Mouse (Mus musculus) urinary bladder, postnatal 25 days (tissue): Measurements from ENCODE around the gene Efna5.

Experiments
- DNase-seq: peaks from one replicate; pipeline ENCODE4 v3.0.0; 2022; ENCODE audit warnings: low spot score

Efna5 gene

GRCm38 (mm10) chr17:62881176-62881790 is at the start of gene Efna5:
Gene Efna5, minus strand, starts transcription at chr17:62881317.
- DNase-seq, result no peak

DNA sequence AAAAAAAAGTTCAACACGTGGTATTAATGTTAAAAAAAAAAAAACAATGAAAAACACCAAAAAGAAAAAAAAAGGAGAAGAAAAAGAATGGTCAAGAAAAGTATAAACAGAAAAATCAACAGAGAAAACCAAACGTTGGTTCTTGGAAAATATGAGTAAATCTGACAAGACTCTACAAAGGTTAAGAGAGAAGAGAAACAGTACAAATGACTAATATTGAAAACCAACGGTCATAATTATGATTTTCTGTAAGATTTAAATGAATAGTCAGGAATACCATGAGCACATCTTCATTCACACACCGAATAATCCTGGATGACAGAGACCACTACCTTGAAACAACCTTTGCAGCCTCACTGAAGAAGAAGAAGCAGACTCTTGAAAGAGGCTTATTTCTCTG is 34.2 kb upstream of the Efna5 start:
- DNase-seq, result no peak

GRCm38 (mm10) chr17:62905692-62906445 is 24.8 kb upstream of the Efna5 start:
- DNase-seq, result no peak

- DNase-seq, result no peak
These were observed 17.9 kb upstream of the Efna5 start for GRCm38 (mm10) chr17:62899066-62899465.

DNA sequence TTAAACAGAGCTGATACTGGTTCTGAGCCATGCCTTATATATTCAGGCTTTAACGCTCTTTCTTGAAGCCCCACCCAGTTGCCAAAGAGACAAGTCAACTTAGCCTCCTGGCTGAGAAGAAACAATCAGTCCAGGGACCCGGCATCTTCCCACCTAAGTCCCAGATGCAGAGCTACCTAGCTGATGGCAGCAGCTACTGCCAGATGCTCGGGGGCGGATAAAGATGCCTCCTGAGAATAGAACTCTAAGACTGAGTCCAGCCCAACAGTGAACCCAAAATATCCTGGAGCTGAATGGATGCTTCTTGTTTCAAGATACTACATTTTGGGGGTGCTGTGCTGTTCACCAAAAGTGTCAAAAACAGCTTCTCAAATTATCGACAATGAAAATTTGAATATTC is 8.9 kb upstream of the Efna5 start:
- no peak for DNase-seq

DNA sequence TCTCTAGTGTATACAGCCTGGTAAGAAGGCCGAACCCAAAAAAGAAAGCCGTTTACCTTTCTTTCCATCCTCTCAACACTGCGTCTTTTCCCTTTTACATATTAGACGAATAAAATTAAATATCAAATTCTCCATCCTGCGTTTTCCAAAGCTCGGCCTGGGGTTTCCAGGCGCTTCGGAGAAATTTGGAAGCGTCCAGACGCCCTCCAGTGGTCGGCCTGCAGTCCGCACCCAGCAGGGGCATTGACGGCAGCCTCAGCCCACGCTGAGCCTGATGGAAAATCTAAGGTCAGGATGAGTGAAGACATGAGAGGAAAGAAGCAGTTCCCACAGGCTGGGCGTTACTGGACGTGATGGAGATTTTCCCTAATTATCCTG is 3.0 kb upstream of the Efna5 start:
- DNase-seq, result peak; percentile 79

DNA sequence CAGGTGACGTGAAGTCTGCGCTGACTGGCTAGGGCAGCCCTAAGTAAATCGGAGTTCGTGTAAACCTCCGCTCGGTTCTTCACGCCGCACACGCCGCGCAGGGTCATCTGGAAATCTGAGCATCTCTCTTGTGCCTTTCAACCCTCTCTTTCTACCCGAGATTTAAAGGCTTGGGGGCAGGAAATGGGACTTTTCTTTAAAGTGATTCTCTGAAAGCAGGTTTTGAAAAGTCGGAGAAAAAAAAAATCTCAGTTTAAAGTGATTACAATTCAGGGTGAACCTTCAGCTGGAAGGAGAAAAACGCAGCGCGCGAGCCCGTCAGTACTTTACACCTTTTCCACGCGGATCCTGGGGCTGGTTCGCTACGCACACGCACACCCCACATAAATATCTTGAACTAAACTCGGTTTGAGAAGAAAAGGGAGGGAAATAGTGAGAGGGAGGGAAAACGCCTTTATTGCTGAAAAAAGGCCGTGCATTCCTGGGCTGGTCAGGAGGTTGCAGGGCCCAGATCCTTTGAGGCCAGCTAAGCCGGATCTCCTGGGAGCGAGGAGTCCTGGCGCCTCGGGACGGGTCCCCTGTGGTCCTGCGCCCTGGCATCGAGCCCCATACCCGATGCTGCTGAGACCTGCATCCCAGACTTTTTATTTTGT is 2.5 kb upstream of the Efna5 start:
- peak; percentile 32 for DNase-seq

DNA sequence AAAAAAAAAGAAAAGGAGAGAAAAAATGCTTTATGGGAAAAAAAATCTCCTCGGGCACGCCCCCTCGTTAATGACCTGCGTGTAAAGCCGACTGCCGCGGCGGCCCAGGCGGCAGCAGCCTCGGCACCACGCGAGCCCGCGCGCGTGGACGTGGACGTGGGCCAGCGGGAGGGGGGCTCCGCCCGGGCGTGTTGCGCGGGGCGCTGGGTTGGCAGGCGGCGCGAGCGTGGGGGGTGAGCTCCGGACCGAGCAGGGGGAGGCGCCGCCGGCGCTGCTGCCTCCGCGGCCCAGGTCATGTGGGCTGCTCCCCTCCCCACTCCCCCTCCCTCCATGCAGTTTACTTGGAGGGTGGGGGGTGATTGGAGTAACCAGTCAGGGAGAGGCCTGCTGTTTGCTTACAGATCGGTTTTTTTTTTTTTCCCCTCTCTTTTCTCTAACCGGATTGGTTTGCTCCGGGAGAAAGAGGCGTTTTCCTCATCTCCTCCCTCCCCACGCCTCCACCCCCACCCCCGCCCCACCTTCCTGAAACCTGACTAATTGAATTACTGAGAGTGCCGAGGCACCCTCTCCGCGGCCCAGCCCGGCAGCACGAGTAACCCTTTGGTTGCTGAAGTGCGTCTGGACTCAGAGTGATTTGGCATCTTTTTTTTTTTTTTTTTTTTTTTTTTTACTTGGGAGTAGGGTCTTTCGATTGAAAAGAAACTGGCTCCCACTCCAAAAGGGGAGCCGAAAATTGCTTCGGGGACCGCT is 1.8 kb upstream of the Efna5 start:
- peak; percentile 75 for DNase-seq

DNA sequence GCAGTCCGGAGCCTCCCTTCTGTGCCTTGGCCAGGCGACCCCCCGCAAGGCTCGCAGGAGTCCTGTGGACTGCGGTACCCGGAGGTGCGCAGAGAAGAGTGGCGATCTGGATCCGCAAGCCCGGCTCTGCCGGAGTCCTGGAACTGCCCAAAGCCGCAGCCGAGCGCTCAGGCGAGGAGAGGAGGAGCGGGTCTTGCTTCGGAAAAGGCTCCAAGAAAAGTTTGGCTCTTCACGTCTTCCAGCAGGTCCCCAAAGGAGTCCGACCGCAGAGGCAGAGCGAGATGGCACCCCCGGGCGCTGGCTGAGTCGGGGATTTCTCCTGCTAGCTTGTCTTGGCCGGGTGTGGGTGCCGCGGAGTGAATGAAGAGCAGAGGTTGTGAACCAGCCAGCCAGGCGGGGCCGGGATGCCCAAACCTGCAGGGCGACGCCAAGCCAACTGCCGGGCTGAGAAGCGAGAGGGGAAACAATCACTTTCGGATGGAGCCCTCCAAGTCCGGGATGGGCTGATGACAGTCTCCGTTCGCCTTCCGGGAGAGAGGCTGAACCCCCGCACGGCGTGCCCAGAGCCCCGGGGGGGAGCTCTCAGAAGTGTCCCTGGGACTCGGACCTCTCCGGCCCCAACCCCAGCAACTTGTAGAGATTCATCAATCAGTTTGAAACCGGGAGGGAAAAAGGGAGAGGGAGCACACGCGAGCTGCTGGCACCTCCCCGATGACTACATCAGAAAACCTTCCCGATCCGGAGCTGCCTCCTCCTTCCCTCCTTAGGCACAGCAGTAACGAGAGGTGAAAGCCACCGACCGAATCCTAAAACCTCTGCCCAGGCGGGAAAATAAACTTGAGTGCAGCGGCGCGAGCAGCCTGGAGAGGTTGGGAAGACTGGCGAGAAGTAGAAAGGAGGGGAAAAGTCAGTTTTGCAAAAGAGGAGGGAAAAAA is 941 bp upstream of the Efna5 start:
- DNase-seq, result peak; percentile 59

- peak; percentile 38 for DNase-seq
These were observed 574 bp downstream of the Efna5 start for GRCm38 (mm10) chr17:62880311-62881175.

DNA sequence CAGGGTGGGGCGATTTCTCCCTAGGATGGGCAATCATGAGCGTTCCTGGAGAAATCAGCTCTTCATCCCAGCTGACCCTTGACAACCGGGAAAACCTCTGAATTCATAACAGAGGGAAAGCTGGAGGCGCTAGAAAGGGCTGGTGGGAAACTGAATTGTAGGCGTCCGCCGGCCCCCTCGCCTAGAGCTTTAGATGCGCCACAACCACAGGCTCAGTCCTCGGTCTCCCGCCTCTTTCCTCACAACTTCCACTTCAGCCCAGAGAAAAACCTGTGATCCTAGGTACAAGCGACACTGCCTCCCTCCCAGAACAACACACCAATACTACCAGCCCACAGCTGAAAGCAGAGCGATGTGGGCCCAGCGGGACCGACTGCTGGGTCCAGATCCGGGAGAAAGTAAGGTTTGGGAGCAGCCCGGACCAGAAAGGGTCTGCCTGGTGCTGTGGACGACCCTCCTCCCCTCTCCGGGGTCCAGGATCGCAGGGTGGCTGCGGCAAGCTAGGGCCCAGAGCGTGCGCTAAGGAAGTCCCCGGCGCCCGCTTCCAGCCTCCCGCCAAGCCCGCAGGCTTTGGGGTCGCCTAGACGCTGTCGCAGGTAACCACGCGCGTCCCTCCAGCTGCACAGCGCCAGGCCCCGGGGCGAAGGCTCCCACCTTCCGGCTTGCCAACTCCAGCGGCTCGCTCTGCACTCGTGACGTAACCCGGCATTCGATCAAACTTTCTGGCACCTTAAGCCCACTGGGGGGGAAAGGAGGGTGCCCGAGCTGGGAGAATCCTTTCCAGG is 1.4 kb downstream of the Efna5 start:
- peak; percentile 48 for DNase-seq

DNA sequence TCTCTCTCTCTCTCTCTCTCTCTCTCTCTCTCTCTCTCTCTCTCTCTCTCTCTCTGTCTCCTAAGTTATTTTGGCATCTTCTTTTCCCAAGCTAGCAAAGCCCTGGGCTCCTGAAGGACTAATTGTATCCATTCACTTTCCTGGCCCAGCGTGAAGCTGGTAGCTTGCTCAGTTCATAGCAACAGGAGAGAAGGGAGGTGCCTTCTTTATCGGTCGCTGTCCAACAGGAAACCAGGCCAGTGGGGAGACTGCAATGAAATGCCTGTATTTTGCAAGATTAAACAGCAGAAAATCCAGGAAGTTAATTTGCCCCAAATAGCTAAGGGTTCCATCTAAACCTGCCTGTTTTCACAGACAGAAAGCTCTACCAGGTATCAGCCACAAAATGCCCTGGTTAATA is 5.4 kb downstream of the Efna5 start:
- DNase-seq, result no peak

DNA sequence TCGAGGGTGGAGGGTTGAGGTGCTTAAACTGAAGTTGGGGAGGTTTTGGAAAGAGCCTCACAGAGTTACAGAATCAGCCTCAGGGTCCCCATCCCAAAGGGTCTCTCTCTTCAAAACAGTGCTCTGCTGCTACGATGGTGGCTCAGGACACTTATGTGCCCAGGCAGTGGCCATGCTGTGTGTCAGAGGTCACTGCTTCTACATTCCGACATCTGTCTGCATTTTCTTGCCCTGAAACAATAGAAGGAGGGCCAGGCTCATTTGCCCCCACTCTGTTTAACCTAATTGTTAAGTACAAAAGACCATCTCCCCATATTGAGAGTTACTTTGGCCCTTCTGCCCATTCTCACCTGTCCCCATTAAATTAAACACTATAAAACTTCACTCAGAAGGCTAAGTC is 9.2 kb downstream of the Efna5 start:
- DNase-seq, result no peak

GRCm38 (mm10) chr17:62871191-62871590 is 9.9 kb downstream of the Efna5 start:
- DNase-seq, result no peak

- DNase-seq, result no peak
These were observed 10.7 kb downstream of the Efna5 start for GRCm38 (mm10) chr17:62870446-62870845.

GRCm38 (mm10) chr17:62864966-62865365 is 16.2 kb downstream of the Efna5 start:
- no peak for DNase-seq

GRCm38 (mm10) chr17:62863004-62863403 is 18.1 kb downstream of the Efna5 start:
- no peak for DNase-seq

DNA sequence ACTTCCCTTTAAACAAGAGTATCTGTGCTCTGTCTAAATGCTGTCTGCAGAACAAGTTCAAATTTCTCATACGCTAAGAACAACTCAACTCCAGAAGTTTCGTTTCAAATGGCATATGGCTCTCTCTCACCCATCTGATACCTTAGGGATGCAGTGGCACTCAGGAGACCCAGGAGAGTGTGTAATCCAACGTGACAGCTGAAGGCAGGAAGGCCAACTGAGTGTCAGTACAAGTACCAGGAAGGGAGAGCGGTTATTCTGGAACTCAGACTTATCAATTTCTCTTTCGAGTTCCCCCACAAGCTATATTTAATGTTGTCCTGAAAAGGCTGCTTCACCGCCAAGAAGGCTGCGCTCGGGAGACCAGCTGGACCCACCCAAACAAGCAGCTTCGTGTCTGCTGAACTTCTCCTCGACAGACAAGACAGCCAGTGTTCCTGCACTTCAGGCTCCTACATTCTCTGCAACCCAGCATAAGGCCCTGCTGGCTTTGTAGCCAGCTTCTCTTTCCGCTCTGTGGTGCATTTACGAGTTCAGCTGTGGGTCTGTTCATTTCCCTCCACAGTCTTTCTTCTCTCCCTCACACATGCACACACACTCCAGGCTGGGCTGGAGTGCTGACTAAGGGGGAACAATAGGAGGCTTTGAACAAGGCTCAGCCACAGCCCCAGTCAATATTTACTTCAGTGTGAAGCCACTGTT is 18.7 kb downstream of the Efna5 start:
- no peak for DNase-seq

DNA sequence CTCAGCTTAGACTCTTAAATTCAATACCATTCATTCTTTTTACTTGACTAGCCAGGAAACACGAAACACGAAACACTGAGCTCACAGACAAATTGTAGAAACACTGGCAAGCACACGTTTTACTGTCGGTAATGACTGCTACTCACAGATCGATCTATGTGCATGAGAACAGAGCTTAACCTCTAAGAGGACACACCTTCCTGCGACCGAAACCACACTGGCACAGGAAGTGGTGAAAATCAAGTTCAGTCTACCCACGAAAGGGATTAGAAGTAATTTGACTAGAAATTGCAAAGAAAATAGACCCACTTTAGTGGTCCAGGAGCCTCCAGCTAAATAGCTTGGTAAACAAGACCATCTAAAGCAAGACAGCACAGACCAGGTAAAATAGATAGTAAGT is 23.8 kb downstream of the Efna5 start:
- DNase-seq, result no peak
